Mouse (Mus musculus) gastrocnemius, postnatal 10 days (tissue): ENCODE results near the gene Limch1. TPM values are rescaled to one million over a fixed set of nuclear protein-coding genes. Genes with fewer than 3 reads are reported as not detected.
A peak's percentile ranks its signal among the peaks of the same experiment; 100 is the strongest.

ENCODE experiments used
- DNase-seq: peaks from one replicate; pipeline ENCODE4 v3.0.0; 2021; ENCODE audit warnings: mixed read lengths
- total RNA-seq, 2 experiments: library from RNA; stranded (reverse); gene quantifications; 2 replicates each; pipeline ENCODE4 v1.2.3; 2021

Limch1 gene
- total RNA-seq, 2 experiments from 2014 or later: 166 to 172 TPM

GRCm38 (mm10) chr5:66933134-66933804 lies 187.6 kb downstream of the Limch1 start:
- no peak for DNase-seq

- no peak for DNase-seq
Observed at GRCm38 (mm10) chr5:66934585-66934984, 189.0 kb downstream of the Limch1 start.

- DNase-seq: no peak
Observed at GRCm38 (mm10) chr5:66937376-66937775, 191.7 kb downstream of the Limch1 start.

- no peak for DNase-seq
Observed at GRCm38 (mm10) chr5:66941710-66942450, 196.3 kb downstream of the Limch1 start.

DNA sequence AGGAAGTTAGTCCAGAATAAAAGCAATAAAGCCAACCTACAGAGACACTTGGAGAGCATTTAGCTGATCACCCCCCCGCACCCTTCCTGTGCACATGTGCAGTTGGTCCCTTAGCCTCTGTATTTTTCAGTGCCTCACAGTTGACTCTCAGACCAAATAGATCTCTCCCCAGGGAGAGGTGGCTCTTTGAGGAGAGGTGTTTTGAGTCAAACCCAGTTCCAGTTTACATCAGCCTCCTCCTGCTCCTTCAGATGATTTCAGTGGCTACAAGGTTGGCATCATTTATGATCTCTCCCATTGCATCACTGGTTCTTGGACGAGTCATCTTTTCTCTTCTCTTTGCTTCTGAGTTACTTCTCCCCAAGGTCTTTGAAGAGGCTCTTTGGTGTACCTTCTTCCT lies 197.3 kb downstream of the Limch1 start:
- no peak for DNase-seq

DNA sequence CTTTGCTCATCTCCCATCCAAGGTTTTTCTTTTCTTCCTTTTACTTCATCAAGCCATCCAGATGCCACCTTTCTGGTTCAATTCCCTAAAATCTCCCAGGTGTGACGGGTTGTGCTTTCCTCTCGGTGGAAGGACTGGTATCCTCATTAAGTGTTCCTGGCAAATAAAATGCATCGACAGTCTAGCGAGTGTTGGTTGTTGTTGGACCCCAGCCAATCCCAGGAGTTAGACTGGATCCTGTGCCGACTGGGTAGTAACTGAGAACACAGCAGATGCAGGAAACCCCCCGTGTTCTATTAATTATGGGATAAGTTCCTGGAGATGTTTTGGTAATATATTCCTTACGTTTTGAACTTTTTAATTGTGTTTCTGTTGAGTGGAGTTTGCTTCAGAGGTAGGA lies 197.9 kb downstream of the Limch1 start:
- DNase-seq: peak; percentile 17

DNA sequence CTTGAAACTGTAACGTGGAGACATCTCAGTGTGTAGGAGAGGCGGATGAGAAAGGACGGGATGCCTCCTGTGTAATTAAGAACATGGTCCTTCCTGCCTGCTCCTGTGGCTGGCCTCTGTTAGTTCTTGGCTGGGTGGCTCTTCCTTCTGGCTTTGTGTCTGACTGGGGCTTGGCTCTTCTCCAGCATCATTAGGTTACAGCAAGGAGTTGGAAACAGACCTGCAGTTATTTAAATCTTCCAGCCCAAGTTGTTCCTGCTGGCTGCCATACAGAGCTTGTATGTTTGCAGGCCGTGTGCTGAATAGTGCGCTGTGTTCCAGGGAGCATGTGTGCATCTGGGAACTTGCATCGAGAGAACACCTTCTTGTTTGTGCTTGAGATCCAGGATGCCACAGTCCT lies 202.3 kb downstream of the Limch1 start:
- DNase-seq: peak; percentile 41

GRCm38 (mm10) chr5:66949098-66949692 lies 203.6 kb downstream of the Limch1 start:
- DNase-seq: no peak

DNA sequence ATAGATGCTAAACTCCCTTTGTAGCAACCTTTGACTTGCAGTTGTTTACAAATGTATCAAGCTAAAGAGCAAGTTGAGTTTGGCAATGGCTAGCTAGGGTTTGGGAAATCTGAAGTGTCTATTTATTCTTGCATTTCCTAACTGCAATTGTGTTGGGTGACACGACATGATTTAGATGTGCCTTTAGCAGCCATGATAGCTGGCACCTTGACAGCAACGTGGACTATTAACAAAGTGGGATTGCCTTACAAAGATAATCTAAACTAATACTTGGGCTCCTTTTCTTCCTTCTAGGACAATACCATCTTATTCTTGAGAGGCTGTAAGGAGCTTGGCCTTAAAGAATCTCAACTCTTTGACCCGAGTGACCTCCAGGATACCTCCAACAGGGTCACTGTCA lies 207.7 kb downstream of the Limch1 start:
- DNase-seq: no peak

DNA sequence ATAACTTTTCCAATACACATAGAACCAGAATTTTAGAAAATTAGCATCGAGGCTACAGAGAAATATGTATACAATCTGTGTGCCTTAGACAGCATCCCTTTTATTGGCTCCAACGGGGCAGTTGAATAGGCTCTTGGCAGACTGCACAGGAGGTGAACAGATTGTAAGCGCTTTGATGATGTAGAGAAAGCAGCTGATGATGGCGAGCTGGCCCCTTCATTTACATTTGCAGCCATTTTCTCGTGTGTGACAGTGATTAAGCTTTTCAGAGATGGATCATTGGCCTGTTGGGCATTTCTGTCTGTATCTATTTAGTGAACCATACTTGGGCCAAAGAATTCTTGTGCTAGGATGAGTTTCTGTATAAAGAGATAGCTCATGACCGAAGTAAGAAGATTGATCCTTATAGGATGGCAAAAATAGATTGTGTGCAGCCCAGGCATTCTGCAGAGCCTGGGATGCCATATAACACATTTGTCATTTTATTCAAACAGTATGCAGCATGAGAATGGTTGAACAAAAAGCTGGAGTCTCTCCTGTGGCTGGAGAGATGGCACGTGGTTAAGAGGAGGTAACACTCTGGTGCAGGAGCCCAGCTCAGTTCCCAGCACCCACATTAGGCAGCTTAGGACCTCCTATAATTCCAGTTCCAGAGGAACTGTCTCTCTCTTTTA lies 208.5 kb downstream of the Limch1 start:
- no peak for DNase-seq

- DNase-seq: no peak
Observed at GRCm38 (mm10) chr5:66955245-66955644, 209.6 kb downstream of the Limch1 start.

DNA sequence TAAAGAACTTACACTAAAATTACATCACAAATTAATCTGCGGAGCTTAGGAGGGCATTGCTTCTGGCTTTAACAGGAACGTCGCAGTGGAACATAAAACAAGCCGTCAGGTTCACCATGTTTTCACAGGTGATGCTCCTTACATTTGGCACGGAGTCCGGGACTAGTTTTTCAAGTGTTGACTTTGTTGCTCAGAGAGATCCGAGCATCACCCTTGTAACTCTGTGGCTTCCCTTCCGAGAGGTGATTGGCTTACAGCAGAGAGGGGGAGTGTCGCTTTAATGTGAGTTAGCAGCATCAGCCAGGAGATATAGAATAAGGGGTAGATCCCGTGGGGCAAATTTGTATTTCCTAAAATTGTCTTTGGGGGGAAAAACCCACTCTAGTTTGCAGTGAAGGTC lies 212.0 kb downstream of the Limch1 start:
- DNase-seq: no peak

GRCm38 (mm10) chr5:66958118-66958517 lies 212.5 kb downstream of the Limch1 start:
- no peak for DNase-seq

DNA sequence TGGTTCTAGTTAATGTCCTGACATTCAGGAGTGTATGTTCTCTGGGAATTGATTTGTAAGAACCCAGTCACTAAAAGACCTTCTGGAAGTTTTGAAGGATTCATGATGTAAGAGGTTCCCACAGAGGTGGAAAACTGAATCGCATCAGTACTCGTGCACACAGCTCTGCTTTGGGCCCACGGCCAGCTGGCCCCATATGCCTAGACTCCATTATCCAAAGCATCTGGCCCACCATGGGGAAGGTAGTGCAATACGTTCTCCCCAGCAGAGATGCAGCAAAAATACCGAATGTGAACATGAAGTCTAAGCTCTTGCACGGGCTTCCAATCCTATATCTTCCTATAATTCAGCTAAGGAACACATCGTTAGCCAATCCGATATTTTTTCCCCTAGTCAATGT lies 214.3 kb downstream of the Limch1 start:
- no peak for DNase-seq

GRCm38 (mm10) chr5:66965442-66965841 lies 219.8 kb downstream of the Limch1 start:
- DNase-seq: no peak

DNA sequence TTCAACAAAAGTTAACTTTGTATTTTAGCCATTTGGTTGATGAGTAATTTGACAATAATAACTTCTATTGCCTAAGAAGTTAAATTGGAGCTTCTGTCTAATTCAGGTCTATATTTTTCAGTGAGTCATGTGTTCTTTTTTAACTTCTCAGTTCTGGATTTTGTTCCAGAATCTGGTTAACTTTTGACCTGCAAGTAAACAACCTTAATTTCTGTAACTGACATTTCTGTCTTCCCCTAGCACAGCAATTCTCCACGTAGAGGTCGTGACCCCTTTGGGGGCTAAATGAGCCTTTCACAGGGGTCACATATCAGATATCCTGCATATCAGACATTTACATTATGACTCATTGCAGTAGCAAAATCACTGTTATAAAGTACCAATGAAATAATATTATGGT lies 221.5 kb downstream of the Limch1 start:
- DNase-seq: no peak

DNA sequence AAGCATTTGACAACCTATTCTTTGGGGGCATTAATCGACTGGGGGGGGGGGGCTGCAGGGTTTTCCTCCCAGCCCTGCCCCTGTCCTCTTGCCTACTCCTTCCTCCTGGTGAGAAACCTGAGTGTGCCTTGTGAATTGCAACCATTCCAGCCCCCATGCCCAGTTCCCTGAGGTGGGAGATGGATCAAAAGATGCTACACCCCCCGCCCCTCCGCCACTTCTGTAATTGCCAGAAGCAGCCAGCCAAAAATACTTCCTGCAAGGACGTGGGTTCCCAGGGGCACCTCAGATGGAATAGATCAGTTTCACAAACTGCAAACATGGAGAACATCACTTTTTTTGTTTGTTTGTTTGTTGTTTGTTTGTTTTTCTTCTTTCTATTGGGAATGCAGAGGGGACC lies 222.0 kb downstream of the Limch1 start:
- no peak for DNase-seq

DNA sequence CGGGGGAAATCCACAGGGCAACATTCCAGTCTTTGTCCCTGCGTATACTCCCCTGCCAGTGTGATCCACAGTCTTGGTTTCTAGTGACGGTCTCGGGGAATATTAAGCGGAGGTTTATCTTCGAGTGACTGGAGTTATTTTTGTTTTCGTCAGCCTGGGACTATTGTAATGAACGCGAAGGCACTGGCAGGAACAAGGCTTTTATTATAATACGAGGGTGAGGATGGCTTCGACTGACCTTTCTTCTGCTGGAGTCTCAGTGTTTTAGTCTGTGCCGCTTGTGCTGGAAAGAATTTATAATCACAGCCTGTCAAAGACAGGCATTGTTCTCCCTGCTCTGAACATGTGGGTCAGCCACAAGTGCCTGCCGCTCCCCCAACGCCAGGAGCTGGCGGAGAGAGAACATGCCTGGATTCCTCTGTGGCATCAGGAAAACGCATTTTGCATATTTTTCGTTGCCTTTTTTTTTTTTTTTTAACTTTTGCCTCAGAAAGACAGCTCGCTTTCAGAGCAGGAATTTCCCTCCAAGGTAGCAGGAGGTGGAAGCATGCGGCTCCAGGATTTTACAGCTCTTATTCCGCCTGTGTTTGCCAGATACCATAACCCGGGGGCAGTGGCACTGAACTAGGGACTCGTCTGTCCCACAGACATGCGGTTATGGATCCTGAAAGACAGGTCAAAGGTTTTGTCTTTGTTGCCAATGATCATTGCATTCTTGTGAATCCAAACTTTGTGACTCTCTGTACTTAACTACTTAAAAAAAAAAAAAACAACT lies 222.6 kb downstream of the Limch1 start:
- DNase-seq: no peak

GRCm38 (mm10) chr5:66968925-66969711 lies 223.5 kb downstream of the Limch1 start:
- no peak for DNase-seq

DNA sequence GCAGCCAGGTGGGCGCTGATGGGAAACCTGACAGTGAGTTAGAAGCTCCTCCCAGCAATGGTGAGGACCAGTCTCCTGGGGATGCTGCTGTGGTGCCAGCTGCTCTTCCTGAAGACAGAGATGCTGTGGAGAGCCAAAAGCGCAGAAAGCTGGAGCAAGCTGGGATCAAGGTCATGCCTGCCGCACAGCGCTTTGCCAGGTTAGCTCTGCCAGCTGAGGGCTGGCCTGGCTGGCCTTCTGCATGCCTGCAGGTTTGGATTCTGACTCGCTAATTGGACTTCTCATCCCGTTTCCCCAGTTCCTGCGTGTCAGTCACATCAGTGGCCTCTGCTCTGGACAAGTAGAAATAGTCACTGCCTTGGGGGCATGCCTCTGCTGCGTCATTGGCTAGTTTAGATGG lies 230.0 kb downstream of the Limch1 start:
- peak; percentile 37 for DNase-seq
